Mouse (Mus musculus) cerebellum, adult 2 months (tissue): ENCODE results near the gene Tmod1.

ENCODE experiments used
- CTCF ChIP-seq: fragments of 200-500 bp; IDR thresholded peaks from 2 replicates; pipeline ENCODE4 v1.5.1; 2011; ENCODE audit warnings: low read depth, mild to moderate bottlenecking, control low read depth, low read length, moderate library complexity, borderline replicate concordance; ENCODE audit not compliant: insufficient read depth
- POLR2A ChIP-seq: fragments of 200-500 bp; IDR thresholded peaks from 2 replicates; pipeline ENCODE4 v1.6.1; 2011; ENCODE audit warnings: low read length, control low read depth, borderline replicate concordance; ENCODE audit not compliant: insufficient read depth

GRCm38 (mm10) chr4:46047971-46048370 lies 9.2 kb downstream of the Tmod1 start:
- TF ChIP-seq CTCF (no peak), POLR2A (no peak)
